ENCODE assay signal across 10 mouse cellular contexts in genomic region chr11:25157135-25157860, GRCm38 (mm10).
DNase-seq lines count a peak whose midpoint lies in the region; ATAC-seq and TF ChIP-seq lines count a peak whose summit lies in the region.
"Had no signal": no experiment of that assay in that cellular context is flagged by ENCODE, and none has a peak within 500 bp of the region (broad histone marks: within the 10 kb centered on the region; RNA-seq: fewer than 3 reads in every experiment).

No protein-coding gene starts in this region.

- no peak for DNase-seq in heart, postnatal 0 days (ENCODE audit: low spot score)
- no peak for DNase-seq in heart, adult 2 months
- no peak for DNase-seq in embryonic facial prominence, embryonic 11.5 days (ENCODE audit: low spot score)
- peak; percentile 31 for DNase-seq in hindbrain, embryonic 10.5 days (ENCODE audit: low spot score)
- no peak for DNase-seq in ovary, adult 18-20 months (ENCODE audit: low spot score)
- DNase-seq in thymus, adult 2 months, result no peak
- DNase-seq: kidney, postnatal 25 days; right cerebral cortex, postnatal 25 days had no signal

- peak overlapping the region; percentile 34 for H3K4me3 ChIP-seq in heart, postnatal 0 days (ENCODE audit: low read depth, low read length)
- no peak overlapping the region for H3K4me3 ChIP-seq in heart, adult 2 months
- no peak overlapping the region for H3K4me3 ChIP-seq in embryonic facial prominence, embryonic 11.5 days (ENCODE audit: low read depth, low read length)
- peak overlapping the region; percentile 39 for H3K4me3 ChIP-seq in hindbrain, embryonic 10.5 days
- H3K4me3 ChIP-seq in neural tube, embryonic 12.5 days, result no peak overlapping the region
- H3K4me3 ChIP-seq in thymus, adult 2 months (ENCODE audit: control insufficient read depth, insufficient read depth, low read length), result no peak overlapping the region
- H3K4me3 ChIP-seq: limb, embryonic 15.5 days had no signal

- TF ChIP-seq CTCF in heart, postnatal 0 days (IDR thresholded peaks at IDR 0.05; ENCODE audit: low read depth), result no peak
- no peak for TF ChIP-seq CTCF in heart, adult 2 months (IDR thresholded peaks at IDR 0.05)
- TF ChIP-seq CTCF in thymus, adult 2 months (IDR thresholded peaks at IDR 0.05; ENCODE audit: borderline replicate concordance, control insufficient read depth, extremely low read depth, insufficient read depth, low read length, poor library complexity), result no peak

- no peaks in the 10 kb centered on the region for H3K79me2 ChIP-seq in heart, adult 2 months (replicated peaks; ENCODE audit: control insufficient read depth, insufficient read depth, low read length)

- H3K27ac ChIP-seq in heart, postnatal 0 days (ENCODE audit: low read depth), result no peak overlapping the region
- no peak overlapping the region for H3K27ac ChIP-seq in heart, adult 2 months
- no peak overlapping the region for H3K27ac ChIP-seq in embryonic facial prominence, embryonic 11.5 days (replicated peaks; ENCODE audit: low read depth, low read length)
- H3K27ac ChIP-seq in hindbrain, embryonic 10.5 days, result peak overlapping the region; percentile 81
- H3K27ac ChIP-seq in neural tube, embryonic 12.5 days, result no peak overlapping the region
- no peak overlapping the region for H3K27ac ChIP-seq in thymus, adult 2 months (ENCODE audit: control insufficient read depth, insufficient read depth, low read length)
- H3K27ac ChIP-seq: limb, embryonic 15.5 days had no signal

- 20% methylated on average over 11 of the region's 11 CpGs for WGBS in heart, postnatal 0 days
- WGBS in heart, adult 2 months, result 26% methylated on average over 11 of the region's 11 CpGs
- 27% methylated on average over 11 of the region's 11 CpGs for WGBS in embryonic facial prominence, embryonic 11.5 days
- 28% methylated on average over 11 of the region's 11 CpGs for WGBS in hindbrain, embryonic 10.5 days
- 33% methylated on average over 11 of the region's 11 CpGs for WGBS in neural tube, embryonic 12.5 days
- 78% methylated on average over 11 of the region's 11 CpGs for WGBS in thymus, adult 2 months

- TF ChIP-seq POLR2A in heart, adult 2 months (IDR thresholded peaks at IDR 0.05; ENCODE audit: insufficient read depth, low read depth, low read length), result no peak
- no peak for TF ChIP-seq POLR2A in thymus, adult 2 months (IDR thresholded peaks at IDR 0.05; ENCODE audit: control insufficient read depth, extremely low read depth, insufficient read depth, low read length, poor library complexity)

- peak overlapping the region; percentile 57 for H3K4me2 ChIP-seq in heart, postnatal 0 days (ENCODE audit: low read depth, low read length)
- no peak overlapping the region for H3K4me2 ChIP-seq in embryonic facial prominence, embryonic 11.5 days (ENCODE audit: low read depth, low read length)
- peak overlapping the region; percentile 44 for H3K4me2 ChIP-seq in neural tube, embryonic 12.5 days (replicated peaks)
- H3K4me2 ChIP-seq: limb, embryonic 15.5 days had no signal

- no peak for TF ChIP-seq EP300 in heart, postnatal 0 days (IDR thresholded peaks at IDR 0.05; ENCODE audit: low read depth)
- TF ChIP-seq EP300 in heart, adult 2 months (IDR thresholded peaks at IDR 0.05; ENCODE audit: insufficient read depth, low read depth, low read length), result no peak

- no peaks in the 10 kb centered on the region for H3K27me3 ChIP-seq in heart, postnatal 0 days (ENCODE audit: control insufficient read depth, insufficient read depth, low read length)
- H3K27me3 ChIP-seq in heart, adult 2 months (ENCODE audit: control insufficient read depth, insufficient read depth, low read length), result no peaks in the 10 kb centered on the region
- no peaks in the 10 kb centered on the region for H3K27me3 ChIP-seq in embryonic facial prominence, embryonic 11.5 days (ENCODE audit: control insufficient read depth, insufficient read depth, low read length)
- H3K27me3 ChIP-seq in hindbrain, embryonic 10.5 days (ENCODE audit: insufficient read depth, poor library complexity, severe bottlenecking), result no peaks in the 10 kb centered on the region
- H3K27me3 ChIP-seq in neural tube, embryonic 12.5 days (replicated peaks), result no peaks in the 10 kb centered on the region
- no peaks in the 10 kb centered on the region for H3K27me3 ChIP-seq in thymus, adult 2 months (ENCODE audit: control insufficient read depth, insufficient read depth, low read length)
- H3K27me3 ChIP-seq: limb, embryonic 15.5 days had no signal

- no peaks in the 10 kb centered on the region for H3K4me1 ChIP-seq in heart, postnatal 0 days (ENCODE audit: control insufficient read depth, insufficient read depth)
- no peaks in the 10 kb centered on the region for H3K4me1 ChIP-seq in heart, adult 2 months (ENCODE audit: control insufficient read depth, insufficient read depth, low read length)
- no peaks in the 10 kb centered on the region for H3K4me1 ChIP-seq in embryonic facial prominence, embryonic 11.5 days (ENCODE audit: control insufficient read depth, insufficient read depth, low read length)
- H3K4me1 ChIP-seq in hindbrain, embryonic 10.5 days (replicated peaks), result peaks cover 25% of the 10 kb centered on the region
- H3K4me1 ChIP-seq in neural tube, embryonic 12.5 days, result peaks cover 11% of the 10 kb centered on the region
- no peaks in the 10 kb centered on the region for H3K4me1 ChIP-seq in thymus, adult 2 months (replicated peaks; ENCODE audit: control insufficient read depth, insufficient read depth, low read length)
- H3K4me1 ChIP-seq: limb, embryonic 15.5 days had no signal

- intact Hi-C loops in heart, adult 2 months (cut with DNase I), result no loop called here

- no peaks in the 10 kb centered on the region for H3K36me3 ChIP-seq in heart, postnatal 0 days (replicated peaks; ENCODE audit: control insufficient read depth, insufficient read depth, low read length)
- H3K36me3 ChIP-seq in heart, adult 2 months (ENCODE audit: control insufficient read depth, insufficient read depth, low read length), result no peaks in the 10 kb centered on the region
- H3K36me3 ChIP-seq in embryonic facial prominence, embryonic 11.5 days (replicated peaks; ENCODE audit: control insufficient read depth, insufficient read depth, low read depth, low read length), result no peaks in the 10 kb centered on the region
- no peaks in the 10 kb centered on the region for H3K36me3 ChIP-seq in hindbrain, embryonic 10.5 days
- no peaks in the 10 kb centered on the region for H3K36me3 ChIP-seq in neural tube, embryonic 12.5 days
- no peaks in the 10 kb centered on the region for H3K36me3 ChIP-seq in thymus, adult 2 months (ENCODE audit: control insufficient read depth, insufficient read depth, low read length)
- H3K36me3 ChIP-seq: limb, embryonic 15.5 days had no signal

- no peaks in the 10 kb centered on the region for H3K9me3 ChIP-seq in heart, postnatal 0 days (replicated peaks; ENCODE audit: control insufficient read depth, low read length)
- H3K9me3 ChIP-seq in embryonic facial prominence, embryonic 11.5 days (replicated peaks; ENCODE audit: control insufficient read depth, low read length), result no peaks in the 10 kb centered on the region
- no peaks in the 10 kb centered on the region for H3K9me3 ChIP-seq in hindbrain, embryonic 10.5 days
- no peaks in the 10 kb centered on the region for H3K9me3 ChIP-seq in neural tube, embryonic 12.5 days
- H3K9me3 ChIP-seq: limb, embryonic 15.5 days had no signal

- 0 out of 2 replicates have a peak overlapping the region, but pooled peaks have one; percentile 26 for H3K9ac ChIP-seq in heart, postnatal 0 days (replicated peaks; ENCODE audit: low read depth, low read length)
- no peak overlapping the region for H3K9ac ChIP-seq in heart, adult 2 months (ENCODE audit: low read depth, low read length)
- H3K9ac ChIP-seq in embryonic facial prominence, embryonic 11.5 days (replicated peaks; ENCODE audit: low read length), result no peak overlapping the region
- H3K9ac ChIP-seq in neural tube, embryonic 12.5 days, result no peak overlapping the region
- H3K9ac ChIP-seq: limb, embryonic 15.5 days had no signal

- ATAC-seq in heart, postnatal 0 days (ENCODE audit: insufficient read depth, low read depth), result no peak
- peak; percentile 39; the same call in 1 of the 2 replicates for ATAC-seq in embryonic facial prominence, embryonic 11.5 days (replicated peaks; ENCODE audit: insufficient number of reproducible peaks, low FRiP score, low TSS enrichment, low read depth)
- peak; percentile 85 for ATAC-seq in neural tube, embryonic 12.5 days (ENCODE audit: low FRiP score, low read depth)

Comparison
In these comparisons a context has a peak if more than half of its experiments do, and no peak if none do; other contexts are left out.
1. H3K4me3 ChIP-seq: peak in heart, postnatal 0 days (single experiment) and hindbrain, embryonic 10.5 days (single experiment); none in heart, adult 2 months (single experiment), embryonic facial prominence, embryonic 11.5 days (single experiment), neural tube, embryonic 12.5 days (single experiment) and thymus, adult 2 months (single experiment).